Mouse (Mus musculus): Measurements from ENCODE around the gene Tro. TPM values are rescaled to one million over a fixed set of nuclear protein-coding genes. Genes with fewer than 3 reads are reported as not detected.

The Tro gene
- 10 to 100 TPM; 16.2 to 19.3 TPM for total RNA-seq (2021)
- long read RNA-seq, experiment 1, partial matches to known transcripts, result 3 of 4 reads
- long read RNA-seq, experiment 1, other reads (novel, unspliced or antisense), result 1 of 4 reads
- long read RNA-seq, experiment 2, partial matches to known transcripts, result 3 of 10 reads
- long read RNA-seq, experiment 2, other reads (novel, unspliced or antisense), result 7 of 10 reads

GRCm38 (mm10) chrX:150656908-150657796 lies at the start of gene Tro:
Tro (minus strand) TSS chrX:150657583.
- DNase-seq (ENCODE audit: low spot score in 2 of 2), result peak in 1 of 2 experiments; percentile 13

GRCm38 (mm10) chrX:150677505-150677904 lies 20.1 kb upstream of the Tro start:
- no peak for DNase-seq (ENCODE audit: low spot score in 2 of 2)

GRCm38 (mm10) chrX:150662809-150663208 lies 5.4 kb upstream of the Tro start:
- no peak for DNase-seq (ENCODE audit: low spot score in 2 of 2)

- no peak for DNase-seq (ENCODE audit: low spot score in 2 of 2)
Observed at GRCm38 (mm10) chrX:150657797-150658118, 375 bp upstream of the Tro start.

GRCm38 (mm10) chrX:150656122-150656907 lies 1.1 kb downstream of the Tro start:
- no peak for DNase-seq (ENCODE audit: low spot score in 2 of 2)

- no peak for DNase-seq (ENCODE audit: low spot score in 2 of 2)
Observed at GRCm38 (mm10) chrX:150636421-150636820, 21.0 kb downstream of the Tro start.

- no peak for DNase-seq (ENCODE audit: low spot score in 2 of 2)
Observed at GRCm38 (mm10) chrX:150598882-150599281, 58.5 kb downstream of the Tro start.

Other genes with a start within 250 kb of the Tro start
- 10 to 100 TPM in 1 of 2 experiments, 1 to 10 TPM in 1; 7.2 to 10.0 TPM for gene Tmem29, start 198.4 kb downstream of the Tro start, total RNA-seq (2021)
- 1 to 10 TPM; 5.6 to 8.2 TPM for gene Alas2, start 110.2 kb downstream of the Tro start, total RNA-seq (2021)
- 10 to 100 TPM in 1 of 2 experiments, 1 to 10 TPM in 1; 4.4 to 10.3 TPM for gene Pfkfb1, start 69.4 kb downstream of the Tro start, total RNA-seq (2021)
- gene Apex2, start 67.7 kb downstream of the Tro start, total RNA-seq (2021), result 10 to 100 TPM in 1 of 2 experiments, 1 to 10 TPM in 1; 9.1 to 15.6 TPM
- gene Maged2, start 156.8 kb upstream of the Tro start, total RNA-seq (2021), result 1,000 to 10,000 TPM; 1,010 to 1,119 TPM